Mouse (Mus musculus) CD4-positive, CD25-positive, alpha-beta regulatory T cell, adult 4 months (primary cell): ENCODE results near the gene Pqlc2. TPM values are rescaled to one million over a fixed set of nuclear protein-coding genes. Genes with fewer than 3 reads are reported as not detected.

Source experiments
- ATAC-seq: one replicate; pipeline ENCODE4 v1.8.0; 2017
- polyA plus RNA-seq, 2 experiments: library from polyadenylated mRNA; unstranded; fragments of 100-300 nt; shearing (Covaris generic); gene quantifications; one replicate each; pipeline ENCODE4 v1.2.1; 2017

Pqlc2 gene
- polyA plus RNA-seq = 10 to 100 TPM; 10.4 to 10.8 TPM

- ATAC-seq = peak; percentile 79
Observed at GRCm38 (mm10) chr4:139310171-139310898, at the start of gene Pqlc2, which contains the start of gene Akr7a5. Gene Pqlc2, minus strand, starts transcription at chr4:139310708. Gene Akr7a5, plus strand, starts transcription at chr4:139310744.

- no peak for ATAC-seq
Observed at GRCm38 (mm10) chr4:139357211-139357610, 46.7 kb upstream of the Pqlc2 start.

GRCm38 (mm10) chr4:139352832-139353231 lies 42.3 kb upstream of the Pqlc2 start:
- no peak for ATAC-seq

GRCm38 (mm10) chr4:139351931-139352711 lies 41.6 kb upstream of the Pqlc2 start, which contains the start of the genes Mrto4, Emc1 and Ubr4:
Gene Mrto4, minus strand, starts transcription at chr4:139352576.
Gene Emc1, plus strand, starts transcription at chr4:139352587.
Gene Ubr4, plus strand, starts transcription at chr4:139352609.
- ATAC-seq = peak; percentile 98

- ATAC-seq = no peak
Observed at GRCm38 (mm10) chr4:139345416-139346019, 35.0 kb upstream of the Pqlc2 start.

GRCm38 (mm10) chr4:139343718-139344117 lies 33.2 kb upstream of the Pqlc2 start:
- ATAC-seq = no peak

- no peak for ATAC-seq
Observed at GRCm38 (mm10) chr4:139341556-139342233, 31.2 kb upstream of the Pqlc2 start.

GRCm38 (mm10) chr4:139340835-139341234 lies 30.3 kb upstream of the Pqlc2 start:
- no peak for ATAC-seq

GRCm38 (mm10) chr4:139338145-139338544 lies 27.6 kb upstream of the Pqlc2 start:
- ATAC-seq = no peak

GRCm38 (mm10) chr4:139336822-139337483 lies 26.4 kb upstream of the Pqlc2 start:
- peak; percentile 99 for ATAC-seq

GRCm38 (mm10) chr4:139335507-139335906 lies 25.0 kb upstream of the Pqlc2 start:
- no peak for ATAC-seq

GRCm38 (mm10) chr4:139334631-139335295 lies 24.3 kb upstream of the Pqlc2 start:
- ATAC-seq = no peak

GRCm38 (mm10) chr4:139330605-139331004 lies 20.1 kb upstream of the Pqlc2 start:
- peak; percentile 99 for ATAC-seq

GRCm38 (mm10) chr4:139319740-139320139 lies 9.2 kb upstream of the Pqlc2 start:
- ATAC-seq = peak; percentile 53

GRCm38 (mm10) chr4:139318449-139318848 lies 7.9 kb upstream of the Pqlc2 start:
- ATAC-seq = no peak

- ATAC-seq = peak; percentile 42
Observed at GRCm38 (mm10) chr4:139312632-139313031, 2.1 kb upstream of the Pqlc2 start.

- no peak for ATAC-seq
Observed at GRCm38 (mm10) chr4:139311707-139312106, 1.2 kb upstream of the Pqlc2 start.

- peak; percentile 44 for ATAC-seq
Observed at GRCm38 (mm10) chr4:139310899-139311701, 592 bp upstream of the Pqlc2 start.

- no peak for ATAC-seq
Observed at GRCm38 (mm10) chr4:139309651-139310050, 857 bp downstream of the Pqlc2 start.

GRCm38 (mm10) chr4:139307916-139308315 lies 2.6 kb downstream of the Pqlc2 start:
- no peak for ATAC-seq
